Mouse (Mus musculus) skeletal muscle tissue, adult 2 months (tissue): ENCODE measurements around the gene Nudt13.
"Not testable (repeated sequence)": the region's sequence is repeated elsewhere in the genome, so short reads cannot be mapped to it uniquely, and the experiment has no call there.

Experiments used
- DNase-seq: peaks from one replicate; pipeline ENCODE4 v3.0.0-alpha.2; 2012; ENCODE audit warnings: low read depth, low spot score

Gene Nudt13

GRCm38 (mm10) chr14:20294117-20294892 lies at the start of gene Nudt13:
Gene Nudt13 (plus strand): TSS chr14:20294697.
- peak; percentile 89 for DNase-seq

GRCm38 (mm10) chr14:20245318-20245717 lies 49.2 kb upstream of the Nudt13 start:
- DNase-seq = peak; percentile 65

DNA sequence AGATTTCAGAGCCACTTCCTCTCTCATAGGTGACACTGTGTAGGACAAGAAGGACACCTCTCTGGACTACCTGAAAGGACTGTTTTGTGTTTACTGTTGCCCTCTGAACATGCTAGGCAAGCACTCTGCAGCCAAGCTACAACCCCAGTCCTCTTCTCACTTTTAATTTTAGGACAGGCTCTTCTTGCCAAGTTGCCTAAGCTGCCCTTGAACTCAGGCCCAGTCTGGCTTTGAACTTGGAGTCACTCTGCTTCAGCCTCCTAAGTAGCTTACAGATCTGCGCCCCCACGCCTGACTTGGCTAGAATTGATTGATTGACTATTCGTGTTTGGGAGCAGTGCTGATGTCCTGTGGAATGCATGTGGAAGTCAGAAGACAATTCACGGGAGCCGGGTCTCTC lies 48.6 kb upstream of the Nudt13 start:
- peak; percentile 43 for DNase-seq

DNA sequence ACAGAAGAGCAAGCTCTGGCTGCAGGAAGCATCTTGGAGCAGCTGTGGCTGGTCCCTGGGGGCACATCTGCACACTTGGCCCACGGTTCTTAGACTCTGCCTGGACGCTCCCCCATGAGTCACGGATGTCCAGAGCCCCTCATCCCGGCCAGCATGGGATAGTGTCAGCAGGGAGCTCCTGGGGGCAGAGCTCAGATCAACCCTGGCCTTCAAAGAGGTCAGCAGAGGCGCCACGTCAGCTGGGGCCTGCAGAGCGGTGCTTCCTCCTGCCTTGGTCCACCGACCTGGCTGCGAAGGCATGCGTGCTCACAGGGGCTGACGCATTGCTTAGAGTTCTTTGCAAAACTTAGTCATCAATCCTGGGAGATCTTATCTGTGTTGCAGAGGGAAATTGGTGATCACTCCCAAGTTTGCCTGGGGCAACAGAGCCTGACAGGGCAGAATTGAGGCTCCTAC lies 47.7 kb upstream of the Nudt13 start:
- peak; percentile 82 for DNase-seq

DNA sequence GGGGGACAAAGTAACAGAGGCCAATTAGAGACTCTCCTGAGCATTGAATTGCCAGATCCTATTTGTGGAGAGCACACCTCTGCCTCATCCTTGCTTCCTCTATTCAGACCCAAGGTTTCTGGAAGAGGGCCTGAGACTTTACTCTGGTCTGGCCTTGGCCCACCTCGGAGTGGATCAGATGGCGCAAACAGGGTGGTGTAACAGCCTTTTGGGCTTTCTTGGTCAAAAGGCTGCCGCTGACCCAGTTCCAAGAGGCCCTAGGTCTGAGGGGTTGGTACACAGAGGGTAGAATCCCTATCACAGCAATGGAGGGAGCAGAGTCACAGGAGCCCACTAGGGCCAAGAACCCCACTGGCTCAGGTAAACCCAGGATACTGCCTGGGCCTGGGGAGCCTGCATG lies 46.5 kb upstream of the Nudt13 start:
- DNase-seq = no peak

DNA sequence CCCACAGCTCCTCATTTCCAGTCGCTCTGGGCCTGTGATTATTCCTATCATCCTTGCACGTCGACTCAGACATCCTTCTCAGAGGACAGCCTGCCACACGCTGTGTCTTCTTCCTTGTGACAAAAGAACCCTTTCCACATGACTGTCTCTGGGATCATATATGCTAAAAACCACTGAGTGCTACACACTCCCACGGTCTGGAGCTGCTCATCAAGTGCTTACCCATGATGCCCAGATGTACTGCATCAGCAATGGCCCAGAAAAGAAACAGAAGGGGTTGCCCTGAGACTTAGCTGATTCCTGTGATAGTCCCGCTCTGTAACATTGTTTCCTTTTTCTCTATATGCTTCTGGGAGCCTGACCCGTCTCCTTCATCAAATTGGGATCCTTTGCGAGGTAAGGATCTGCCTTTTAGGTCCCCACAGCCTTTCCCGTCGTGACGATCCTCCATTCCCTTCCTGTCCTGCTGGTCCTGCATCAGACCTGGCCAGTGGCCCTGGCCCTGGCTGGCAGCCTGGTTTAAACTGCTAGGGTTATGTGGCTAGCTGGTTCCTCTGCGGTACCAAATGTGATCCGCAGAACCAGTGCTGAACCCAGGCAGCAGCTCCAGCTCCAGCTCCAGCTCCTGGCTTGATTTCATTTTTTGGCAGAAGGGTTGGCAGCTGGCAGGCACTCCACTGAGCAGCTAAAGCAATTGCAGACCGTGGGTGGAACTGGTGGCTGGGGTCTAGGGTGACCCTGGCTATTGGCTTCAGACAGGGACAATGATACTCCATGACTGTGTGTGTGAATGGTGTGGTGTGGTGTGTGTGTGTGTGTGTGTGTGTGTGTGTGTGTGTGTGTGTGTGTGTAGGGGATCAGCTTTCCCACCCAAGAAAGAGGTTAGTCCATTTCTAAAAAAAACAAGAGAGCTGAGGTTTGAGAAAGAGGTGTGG lies 44.0 kb upstream of the Nudt13 start:
- DNase-seq = no peak

- DNase-seq = peak; percentile 45
Measured at GRCm38 (mm10) chr14:20258185-20259113, 36.0 kb upstream of the Nudt13 start.

DNA sequence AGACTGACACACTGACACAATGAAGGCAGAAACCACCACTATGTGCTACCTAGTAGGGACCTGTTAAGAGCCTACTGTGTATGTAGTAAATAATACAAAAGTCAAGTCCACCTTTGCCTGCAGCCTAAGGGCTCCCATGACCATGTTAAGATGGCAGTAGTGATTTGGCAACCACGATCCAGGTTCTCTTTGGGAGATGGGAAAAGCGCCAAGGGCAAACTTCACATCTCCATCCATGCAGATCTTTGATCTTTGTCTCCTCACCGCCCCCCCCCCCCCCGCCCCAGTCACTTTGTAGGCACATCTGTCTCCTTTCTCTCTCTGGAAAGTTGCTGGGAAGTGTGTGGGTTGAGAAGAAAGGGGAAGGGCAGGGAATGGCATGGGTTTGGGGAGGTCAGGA lies 32.2 kb upstream of the Nudt13 start:
- no peak for DNase-seq

GRCm38 (mm10) chr14:20268421-20268820 lies 26.1 kb upstream of the Nudt13 start:
- DNase-seq = no peak

GRCm38 (mm10) chr14:20269082-20269809 lies 25.3 kb upstream of the Nudt13 start, which contains the start of gene Kcnk16:
Gene Kcnk16 (minus strand): TSS chr14:20269199.
- DNase-seq = no peak

DNA sequence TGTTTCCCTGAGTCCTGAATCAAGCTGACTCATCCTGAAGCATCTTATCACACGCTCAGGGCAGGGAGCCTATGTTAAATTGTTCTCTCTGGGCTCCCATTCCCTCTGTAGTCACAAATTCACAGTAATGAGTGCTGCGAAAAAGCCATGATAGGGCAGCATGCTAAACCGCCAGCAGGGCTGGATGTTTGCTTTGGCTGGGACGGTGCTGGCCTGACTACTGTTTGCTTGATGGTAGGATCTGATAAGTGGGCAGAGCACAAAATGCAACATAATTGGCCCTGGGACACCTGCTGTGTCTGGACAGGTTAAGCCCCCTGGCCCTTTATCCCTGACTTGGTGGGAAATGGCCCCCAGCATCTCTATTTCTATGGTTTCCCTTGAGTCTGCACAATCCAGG lies 3.1 kb upstream of the Nudt13 start:
- DNase-seq = no peak

DNA sequence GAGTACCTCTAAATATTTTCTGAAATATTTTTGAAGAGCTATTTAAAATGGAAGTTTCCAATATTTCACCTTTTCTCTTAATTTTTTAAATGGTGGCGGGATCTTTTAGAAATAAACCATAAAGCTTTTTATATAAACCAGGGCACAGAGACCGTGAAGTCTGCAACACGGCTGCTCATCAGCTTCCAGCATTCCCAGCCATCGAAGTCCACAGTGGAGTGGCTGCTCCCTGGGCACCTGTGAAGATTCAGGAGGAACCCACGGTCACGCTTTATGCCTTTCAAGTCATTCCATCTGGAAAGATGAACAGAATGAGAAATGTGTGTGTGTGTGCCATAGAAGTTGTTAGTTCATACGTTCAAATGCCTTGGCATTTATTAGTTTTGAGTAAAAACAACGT lies 450 bp downstream of the Nudt13 start:
- DNase-seq = no peak

- DNase-seq = no peak
Measured at GRCm38 (mm10) chr14:20297616-20298015, 3.1 kb downstream of the Nudt13 start.

GRCm38 (mm10) chr14:20298131-20298530 lies 3.6 kb downstream of the Nudt13 start:
- peak; percentile 54 for DNase-seq

- not testable (repeated sequence) for DNase-seq
Measured at GRCm38 (mm10) chr14:20305085-20305484, 10.6 kb downstream of the Nudt13 start.

DNA sequence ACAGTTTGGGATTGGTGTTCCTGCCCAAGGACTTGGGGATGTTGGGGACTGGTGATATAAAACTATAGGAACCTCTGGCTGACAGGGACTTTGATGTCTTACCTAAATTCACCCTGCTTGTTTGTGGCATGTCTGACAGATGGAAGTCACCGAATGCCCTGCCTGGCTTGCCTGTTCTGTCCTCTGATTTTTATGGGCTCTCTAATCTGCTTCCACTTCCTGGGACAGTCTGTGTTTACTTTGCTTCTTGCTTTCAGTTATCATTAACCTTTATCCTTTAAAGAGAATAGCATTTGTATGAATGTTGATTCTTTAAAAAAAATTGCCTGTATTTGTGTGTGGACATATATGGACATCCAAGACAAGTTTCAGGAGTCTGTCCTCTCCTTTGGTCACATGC lies 20.6 kb downstream of the Nudt13 start:
- no peak for DNase-seq

DNA sequence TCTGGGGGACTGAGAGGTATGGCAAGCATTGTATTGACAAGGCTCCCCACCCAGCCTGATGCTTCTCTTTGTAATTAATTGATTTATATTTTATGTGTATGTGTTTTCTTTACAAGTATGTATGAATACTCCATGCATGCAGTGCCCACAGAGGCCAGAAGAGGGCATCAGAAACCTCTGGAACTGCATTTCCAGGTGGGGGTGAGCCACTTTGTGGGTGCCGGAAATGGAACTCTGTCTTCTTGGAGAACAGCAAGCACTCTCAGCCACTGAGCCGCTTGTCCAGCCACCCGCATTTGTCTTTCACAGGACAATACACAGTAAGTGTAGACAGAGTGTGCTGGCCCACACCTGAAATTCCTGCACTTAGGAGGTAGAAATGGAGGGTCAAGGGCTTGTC lies 24.9 kb downstream of the Nudt13 start:
- no peak for DNase-seq

- no peak for DNase-seq
Measured at GRCm38 (mm10) chr14:20324196-20324595, 29.7 kb downstream of the Nudt13 start.

DNA sequence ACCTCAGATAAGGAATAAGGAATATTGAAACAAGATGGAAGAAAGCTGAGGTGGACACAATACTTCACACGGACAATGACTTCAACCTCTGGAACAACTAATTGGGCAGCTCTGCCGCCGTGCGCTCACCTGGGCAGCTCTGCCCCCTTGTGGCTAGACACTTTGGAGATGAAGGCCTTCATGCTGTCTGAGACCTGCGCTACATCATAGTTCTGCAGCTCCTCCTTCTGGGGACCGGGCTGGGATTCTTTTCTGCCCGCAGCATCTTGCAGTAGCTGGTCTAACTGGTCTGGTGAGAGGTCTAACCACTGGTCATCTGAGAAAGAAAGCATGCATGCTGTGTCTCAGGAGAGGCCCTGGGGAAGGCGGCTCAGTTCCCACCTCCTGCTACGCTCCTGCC lies 34.0 kb downstream of the Nudt13 start:
- no peak for DNase-seq

DNA sequence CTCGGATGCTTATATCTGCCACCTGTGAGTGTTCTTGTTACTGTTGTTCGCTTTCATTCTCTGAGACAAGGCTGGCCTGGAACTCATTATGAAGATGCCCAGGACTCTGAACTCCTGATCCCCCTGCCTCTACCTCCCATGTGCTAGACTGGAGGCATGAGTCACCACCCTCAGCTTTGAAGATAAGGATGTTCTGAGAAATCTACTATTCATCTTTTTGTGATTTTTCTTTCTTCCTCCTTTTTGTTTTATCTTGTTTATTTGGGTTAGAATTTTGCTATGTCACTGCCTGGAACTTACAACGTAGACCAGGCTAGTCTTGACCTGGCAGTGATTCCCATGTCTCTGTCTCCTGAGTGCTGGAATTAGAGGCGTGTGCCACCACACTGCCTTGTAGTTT lies 36.8 kb downstream of the Nudt13 start:
- DNase-seq = no peak

GRCm38 (mm10) chr14:20339415-20339814 lies 44.9 kb downstream of the Nudt13 start:
- no peak for DNase-seq
